Mouse (Mus musculus): ENCODE results near the gene Lkaaear1. TPM values are rescaled to one million over a fixed set of nuclear protein-coding genes. Genes with fewer than 3 reads are reported as not detected.
A peak's percentile ranks its signal among the peaks of the same experiment; 100 is the strongest.

The Lkaaear1 gene
- total RNA-seq, 1 experiment: not detected

DNA sequence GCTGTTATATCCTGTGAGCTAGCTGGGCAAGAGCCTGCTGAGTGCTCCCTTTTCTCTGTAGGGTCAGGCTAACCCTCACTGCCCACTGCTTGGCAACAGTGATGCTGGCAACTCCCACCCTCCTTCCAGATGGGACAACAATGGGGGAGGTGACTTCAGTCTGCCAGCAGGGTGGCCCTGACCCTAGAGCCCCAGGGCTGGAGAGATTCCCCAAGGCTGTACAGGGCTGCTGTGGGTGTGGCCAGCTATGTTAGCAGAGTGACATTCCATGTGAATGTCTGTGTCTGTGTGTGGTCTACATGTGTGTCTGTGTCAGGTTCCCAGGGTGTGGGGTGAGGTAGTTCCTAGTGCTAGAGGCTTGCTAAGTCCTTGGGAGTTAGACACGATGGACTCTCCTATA, 24.7 kb downstream of the Lkaaear1 start:
- peaks cover 0 to 12% of the 10 kb centered on the region in 2 experiments; a peak in 1 of 4 replicates for H3K4me1 ChIP-seq (ENCODE audit: control insufficient read depth in 2 of 2, insufficient read depth in 2 of 2, low read length in 2 of 2, poor library complexity in 1 of 2)
- no peak overlapping the region for H3K4me3 ChIP-seq (ENCODE audit: insufficient read depth in 1 of 2, low read depth in 1 of 2, low read length in 2 of 2, poor library complexity in 1 of 2, severe bottlenecking in 1 of 2)
- TF ChIP-seq HCFC1 (IDR thresholded peaks at IDR 0.05; ENCODE audit: borderline replicate concordance, insufficient read depth, low read length) (no peak), MAFK (IDR thresholded peaks at IDR 0.05; ENCODE audit: insufficient read depth, low read depth, low read length) (no peak), CHD2 (IDR thresholded peaks at IDR 0.05; ENCODE audit: low read depth, low read length) (no peak), ZC3H11A (IDR thresholded peaks at IDR 0.05; ENCODE audit: borderline replicate concordance, low read depth, low read length) (no peak), ZNF384 (IDR thresholded peaks at IDR 0.05; ENCODE audit: low read depth, low read length) (no peak)
- H3K36me3 ChIP-seq (ENCODE audit: control insufficient read depth, insufficient read depth, low read length, poor library complexity, severe bottlenecking): no peaks in the 10 kb centered on the region
- in situ Hi-C loops (cut with MboI; ENCODE audit: low sequenced_read_pairs in 2 of 2, unreplicated experiment in 2 of 2): no loop called here
- no peaks in the 10 kb centered on the region for H3K9me3 ChIP-seq (ENCODE audit: control insufficient read depth, insufficient read depth, low read depth, low read length)
- no peak for DNase-seq (ENCODE audit: low read depth, low spot score)
- H3K27ac ChIP-seq (ENCODE audit: insufficient read depth, low read depth, low read length, poor library complexity, severe bottlenecking): no peak overlapping the region
- no peak overlapping the region for H3K9ac ChIP-seq (ENCODE audit: insufficient read depth, low read depth, low read length, poor library complexity, severe bottlenecking)

DNA sequence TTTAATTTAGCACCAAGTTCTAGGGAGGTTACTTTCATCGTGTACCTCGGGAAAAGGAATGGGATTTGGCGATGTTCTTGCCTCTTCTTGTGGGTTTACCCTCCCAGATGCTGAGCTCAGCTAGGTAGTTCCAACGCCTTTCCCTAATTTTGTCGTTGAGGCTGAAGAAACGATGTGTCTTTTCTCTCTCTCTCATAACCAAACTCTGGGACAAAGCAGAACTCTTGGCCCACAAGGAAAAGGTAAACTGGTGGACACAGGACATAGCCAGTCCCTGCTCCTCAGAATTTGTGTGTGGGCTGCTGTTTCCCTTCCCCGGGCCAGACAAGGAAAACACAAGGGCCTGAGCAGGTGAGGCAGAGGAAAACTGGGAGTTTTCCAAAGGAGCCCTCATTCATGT, 26.3 kb downstream of the Lkaaear1 start:
- no peaks in the 10 kb centered on the region for H3K9me3 ChIP-seq (ENCODE audit: control insufficient read depth, insufficient read depth, low read depth, low read length)
- no peak for DNase-seq (ENCODE audit: low read depth, low spot score)
- in situ Hi-C loops (cut with MboI; ENCODE audit: low sequenced_read_pairs in 2 of 2, unreplicated experiment in 2 of 2): no loop called here
- H3K36me3 ChIP-seq (ENCODE audit: control insufficient read depth, insufficient read depth, low read length, poor library complexity, severe bottlenecking): no peaks in the 10 kb centered on the region
- no peak overlapping the region for H3K4me3 ChIP-seq (ENCODE audit: insufficient read depth in 1 of 2, low read depth in 1 of 2, low read length in 2 of 2, poor library complexity in 1 of 2, severe bottlenecking in 1 of 2)
- peaks cover 0 to 12% of the 10 kb centered on the region in 2 experiments; a peak in 1 of 4 replicates for H3K4me1 ChIP-seq (ENCODE audit: control insufficient read depth in 2 of 2, insufficient read depth in 2 of 2, low read length in 2 of 2, poor library complexity in 1 of 2)
- H3K27ac ChIP-seq (ENCODE audit: insufficient read depth, low read depth, low read length, poor library complexity, severe bottlenecking): no peak overlapping the region
- no peak for TF ChIP-seq MAFK (IDR thresholded peaks at IDR 0.05; ENCODE audit: insufficient read depth, low read depth, low read length)
- H3K9ac ChIP-seq (ENCODE audit: insufficient read depth, low read depth, low read length, poor library complexity, severe bottlenecking): no peak overlapping the region

DNA sequence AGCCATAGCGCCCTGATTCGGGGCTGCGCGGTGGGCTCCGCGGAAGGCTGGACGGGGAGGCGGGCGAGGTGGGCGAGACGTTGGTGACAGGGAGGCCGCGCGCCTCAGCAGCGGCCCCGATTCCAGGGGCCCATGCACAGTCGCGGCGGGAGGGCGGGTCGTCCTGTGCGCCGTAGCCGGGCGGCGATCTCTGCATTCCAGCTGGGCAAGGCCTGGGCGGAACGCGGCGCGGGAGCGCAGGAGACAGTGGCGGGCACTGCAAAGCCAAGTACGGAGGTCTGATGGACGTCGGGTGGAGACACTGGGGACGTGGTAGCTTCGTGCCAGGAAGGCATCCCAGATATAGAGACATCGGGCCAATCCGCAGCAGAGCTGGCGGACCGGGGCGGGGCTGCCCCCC, 26.9 kb downstream of the Lkaaear1 start, which contains the start of gene Sox18:
Gene Sox18 (minus strand): TSS at position 315 of the 400 bp plus-strand sequence.
- Histone ChIP-seq H3K4me3 (ENCODE audit: insufficient read depth in 1 of 2, low read depth in 1 of 2, low read length in 2 of 2, poor library complexity in 1 of 2, severe bottlenecking in 1 of 2) (peak within 1 kb of the TSS; percentile 51 to 54), H3K36me3 (ENCODE audit: control insufficient read depth, insufficient read depth, low read length, poor library complexity, severe bottlenecking) (no peaks in the 10 kb centered on the region), H3K4me1 (ENCODE audit: control insufficient read depth in 2 of 2, insufficient read depth in 2 of 2, low read length in 2 of 2, poor library complexity in 1 of 2) (peaks cover 0 to 12% of the 10 kb centered on the region in 2 experiments; a peak in 1 of 4 replicates), H3K9me3 (ENCODE audit: control insufficient read depth, insufficient read depth, low read depth, low read length) (no peaks in the 10 kb centered on the region), H3K9ac (ENCODE audit: insufficient read depth, low read depth, low read length, poor library complexity, severe bottlenecking) (peak within 1 kb of the TSS; percentile 0), H3K27ac (ENCODE audit: insufficient read depth, low read depth, low read length, poor library complexity, severe bottlenecking) (no peak within 1 kb of the TSS)
- no peak for DNase-seq (ENCODE audit: low read depth, low spot score)
- TF ChIP-seq ZNF384 (IDR thresholded peaks at IDR 0.05; ENCODE audit: low read depth, low read length) (no peak), ZC3H11A (IDR thresholded peaks at IDR 0.05; ENCODE audit: borderline replicate concordance, low read depth, low read length) (no peak), HCFC1 (IDR thresholded peaks at IDR 0.05; ENCODE audit: borderline replicate concordance, insufficient read depth, low read length) (no peak), CHD2 (IDR thresholded peaks at IDR 0.05; ENCODE audit: low read depth, low read length) (no peak), MAFK (IDR thresholded peaks at IDR 0.05; ENCODE audit: insufficient read depth, low read depth, low read length) (no peak)
- in situ Hi-C loops (cut with MboI; ENCODE audit: low sequenced_read_pairs in 2 of 2, unreplicated experiment in 2 of 2): no loop called here

DNA sequence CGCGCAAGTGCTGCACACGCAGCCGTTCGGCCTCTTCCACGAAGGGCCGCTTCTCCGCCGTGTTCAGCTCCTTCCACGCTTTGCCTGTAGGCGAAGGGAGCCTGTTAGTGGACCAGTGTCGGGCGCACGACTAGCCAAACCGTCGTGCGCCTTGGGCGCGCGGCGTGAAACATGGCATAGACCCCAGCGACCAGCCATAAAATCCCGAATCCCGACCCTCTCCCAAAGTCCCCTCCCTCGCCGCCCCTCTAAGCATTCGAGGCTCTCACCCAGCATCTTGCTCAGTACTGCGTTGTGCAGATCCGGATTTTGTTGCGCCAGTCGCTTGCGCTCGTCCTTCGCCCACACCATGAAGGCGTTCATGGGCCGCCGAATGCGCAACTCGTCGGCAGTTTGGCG, 27.3 kb downstream of the Lkaaear1 start:
- Histone ChIP-seq H3K36me3 (ENCODE audit: control insufficient read depth, insufficient read depth, low read length, poor library complexity, severe bottlenecking) (no peaks in the 10 kb centered on the region), H3K4me1 (ENCODE audit: control insufficient read depth in 2 of 2, insufficient read depth in 2 of 2, low read length in 2 of 2, poor library complexity in 1 of 2) (peaks cover 0 to 12% of the 10 kb centered on the region in 2 experiments; a peak in 1 of 4 replicates), H3K27ac (ENCODE audit: insufficient read depth, low read depth, low read length, poor library complexity, severe bottlenecking) (no peak overlapping the region), H3K9me3 (ENCODE audit: control insufficient read depth, insufficient read depth, low read depth, low read length) (no peaks in the 10 kb centered on the region), H3K4me3 (ENCODE audit: insufficient read depth in 1 of 2, low read depth in 1 of 2, low read length in 2 of 2, poor library complexity in 1 of 2, severe bottlenecking in 1 of 2) (peak overlapping the region; percentile 51 to 54), H3K9ac (ENCODE audit: insufficient read depth, low read depth, low read length, poor library complexity, severe bottlenecking) (peak overlapping the region; percentile 0)
- TF ChIP-seq HCFC1 (IDR thresholded peaks at IDR 0.05; ENCODE audit: borderline replicate concordance, insufficient read depth, low read length) (no peak), CHD2 (IDR thresholded peaks at IDR 0.05; ENCODE audit: low read depth, low read length) (no peak), MAFK (IDR thresholded peaks at IDR 0.05; ENCODE audit: insufficient read depth, low read depth, low read length) (no peak), ZC3H11A (IDR thresholded peaks at IDR 0.05; ENCODE audit: borderline replicate concordance, low read depth, low read length) (no peak), ZNF384 (IDR thresholded peaks at IDR 0.05; ENCODE audit: low read depth, low read length) (no peak)
- in situ Hi-C loops (cut with MboI; ENCODE audit: low sequenced_read_pairs in 2 of 2, unreplicated experiment in 2 of 2): no loop called here
- no peak for DNase-seq (ENCODE audit: low read depth, low spot score)

Data from ES-E14 (cell line).